Mouse (Mus musculus): Measurements from ENCODE around the gene Sez6l2.

GRCm38 (mm10) chr7:126955125-126955524 lies 4.8 kb downstream of the Sez6l2 start:
- TF ChIP-seq CTCF (IDR thresholded peaks at IDR 0.05; ENCODE audit: low read depth): no peak
- TF ChIP-seq EP300 (IDR thresholded peaks at IDR 0.05; ENCODE audit: low read depth): no peak

All from liver, embryonic 14.5 days (tissue).